Mouse (Mus musculus) T-cell, adult 2 months (primary cell): ENCODE measurements around the gene Kcnc1.

ENCODE experiments used
- DNase-seq: peaks from one replicate; pipeline ENCODE4 v3.0.0; 2022; ENCODE audit warnings: low spot score

Kcnc1 gene

GRCm38 (mm10) chr7:46477456-46477855, 81.2 kb downstream of the Kcnc1 start:
- DNase-seq = no peak

- DNase-seq = no peak
These were observed 83.5 kb downstream of the Kcnc1 start for GRCm38 (mm10) chr7:46479793-46480192.

- no peak for DNase-seq
These were observed 85.8 kb downstream of the Kcnc1 start for GRCm38 (mm10) chr7:46482099-46482531.

GRCm38 (mm10) chr7:46483050-46483449, 86.8 kb downstream of the Kcnc1 start:
- no peak for DNase-seq

GRCm38 (mm10) chr7:46484223-46484622, 87.9 kb downstream of the Kcnc1 start:
- DNase-seq = no peak

- DNase-seq = no peak
These were observed 90.5 kb downstream of the Kcnc1 start for GRCm38 (mm10) chr7:46486761-46487160.

GRCm38 (mm10) chr7:46487354-46487753, 91.1 kb downstream of the Kcnc1 start:
- no peak for DNase-seq
